12 mouse cellular contexts compared by ENCODE assay signal in genomic region chr3:88437454-88437853, GRCm38 (mm10). TPM values are rescaled to one million over a fixed set of nuclear protein-coding genes. Genes with fewer than 3 reads are reported as not detected.
DNase-seq lines count a peak whose midpoint lies in the region; ATAC-seq and TF ChIP-seq lines count a peak whose summit lies in the region.
"Had no signal": no experiment of that assay in that cellular context is flagged by ENCODE, and none has a peak within 500 bp of the region (broad histone marks: within the 10 kb centered on the region; RNA-seq: fewer than 3 reads in every experiment).

No protein-coding gene starts in this region.

- no peak for TF ChIP-seq CTCF in cerebellum, adult 2 months (IDR thresholded peaks at IDR 0.05; ENCODE audit: borderline replicate concordance, insufficient read depth, low read depth, low read length)
- TF ChIP-seq CTCF in lung, embryonic 14.5 days (IDR thresholded peaks at IDR 0.05; ENCODE audit: low read depth) = no peak

- 81% methylated on average over 10 of the region's 10 CpGs for WGBS in cerebellum, adult 2 months
- 59% methylated on average over 10 of the region's 10 CpGs for WGBS in lung, embryonic 14.5 days
- WGBS in kidney, embryonic 14.5 days = 58% methylated on average over 10 of the region's 10 CpGs
- 78% methylated on average over 10 of the region's 10 CpGs for WGBS in neural tube, embryonic 12.5 days

- peak overlapping the region; percentile 50 for H3K9ac ChIP-seq in lung, embryonic 14.5 days
- peak overlapping the region; percentile 37; the same call in 1 of the 2 replicates for H3K9ac ChIP-seq in kidney, embryonic 14.5 days (ENCODE audit: low read depth, low read length)
- 0 out of 2 replicates have a peak overlapping the region, but pooled peaks have one; percentile 41 for H3K9ac ChIP-seq in neural tube, embryonic 12.5 days

- no peaks in the 10 kb centered on the region for H3K36me3 ChIP-seq in lung, embryonic 14.5 days (ENCODE audit: insufficient read depth)
- H3K36me3 ChIP-seq in kidney, embryonic 14.5 days (ENCODE audit: control insufficient read depth, insufficient read depth, low read length) = no peaks in the 10 kb centered on the region
- H3K36me3 ChIP-seq in neural tube, embryonic 12.5 days = peaks cover 21% of the 10 kb centered on the region

- H3K9me3 ChIP-seq in lung, embryonic 14.5 days (ENCODE audit: low read depth, low read length) = no peaks in the 10 kb centered on the region
- no peaks in the 10 kb centered on the region for H3K9me3 ChIP-seq in kidney, embryonic 14.5 days (ENCODE audit: control insufficient read depth, low read length)
- H3K9me3 ChIP-seq in neural tube, embryonic 12.5 days = no peaks in the 10 kb centered on the region

- peak overlapping the region; percentile 60 for H3K4me3 ChIP-seq in cerebellum, adult 2 months (replicated peaks; ENCODE audit: insufficient read depth, low read depth, low read length)
- H3K4me3 ChIP-seq in lung, embryonic 14.5 days (ENCODE audit: low read depth, low read length) = 0 out of 2 replicates have a peak overlapping the region, but pooled peaks have one; percentile 33
- H3K4me3 ChIP-seq in kidney, embryonic 14.5 days (ENCODE audit: low read length) = peak overlapping the region; percentile 26
- H3K4me3 ChIP-seq in neural tube, embryonic 12.5 days = no peak overlapping the region

- H3K4me2 ChIP-seq in lung, embryonic 14.5 days = peak overlapping the region; percentile 72
- H3K4me2 ChIP-seq in kidney, embryonic 14.5 days (replicated peaks; ENCODE audit: low read depth, low read length) = peak overlapping the region; percentile 42
- peak overlapping the region; percentile 57 for H3K4me2 ChIP-seq in neural tube, embryonic 12.5 days (replicated peaks)

- no peak for DNase-seq in cerebellum, adult 2 months
- DNase-seq in lung, embryonic 14.5 days = no peak
- no peak for DNase-seq in lung, adult 18-20 months
- no peak for DNase-seq in adrenal gland, adult (ENCODE audit: inconsistent age in 2 of 2, low spot score in 1 of 2)
- no peak for DNase-seq in adrenal gland, postnatal 4 days (ENCODE audit: low spot score in 2 of 2)

- no peaks in the 10 kb centered on the region for H3K27me3 ChIP-seq in cerebellum, adult 2 months (ENCODE audit: control insufficient read depth, insufficient read depth, low read length)
- H3K27me3 ChIP-seq in lung, embryonic 14.5 days (ENCODE audit: insufficient read depth, low read length) = no peaks in the 10 kb centered on the region
- no peaks in the 10 kb centered on the region for H3K27me3 ChIP-seq in kidney, embryonic 14.5 days (ENCODE audit: control insufficient read depth, insufficient read depth, low read length)
- H3K27me3 ChIP-seq in neural tube, embryonic 12.5 days (replicated peaks) = 0 out of 2 replicates have a peak, but pooled peaks cover 4% of the 10 kb centered on the region

- H3K27ac ChIP-seq in cerebellum, adult 2 months (ENCODE audit: insufficient read depth, low read length) = no peak overlapping the region
- H3K27ac ChIP-seq in lung, embryonic 14.5 days (ENCODE audit: low read depth) = 0 out of 2 replicates have a peak overlapping the region, but pooled peaks have one; percentile 12
- H3K27ac ChIP-seq in kidney, embryonic 14.5 days (ENCODE audit: low read depth, low read length) = peak overlapping the region; percentile 68
- no peak overlapping the region for H3K27ac ChIP-seq in neural tube, embryonic 12.5 days

- no peak for TF ChIP-seq POLR2A in cerebellum, adult 2 months (IDR thresholded peaks at IDR 0.05; ENCODE audit: borderline replicate concordance, insufficient read depth, low read length)

- ATAC-seq in cerebellum, adult (ENCODE audit: insufficient number of reproducible peaks, low FRiP score, low TSS enrichment) = no peak
- no peak for ATAC-seq in lung, embryonic 14.5 days (ENCODE audit: insufficient read depth)
- 0 out of 2 replicates have a peak, but pooled peaks have one; percentile 11 for ATAC-seq in kidney, embryonic 14.5 days (ENCODE audit: low FRiP score, low TSS enrichment)
- no peak for ATAC-seq in neural tube, embryonic 12.5 days (ENCODE audit: low FRiP score, low read depth)

- H3K4me1 ChIP-seq in cerebellum, adult 2 months (ENCODE audit: control insufficient read depth, insufficient read depth, low read length) = peaks cover 9% of the 10 kb centered on the region; the same call in 1 of the 2 replicates
- H3K4me1 ChIP-seq in lung, embryonic 14.5 days (ENCODE audit: insufficient read depth) = no peaks in the 10 kb centered on the region; the same call in 1 of the 2 replicates
- peaks cover 16% of the 10 kb centered on the region for H3K4me1 ChIP-seq in kidney, embryonic 14.5 days (ENCODE audit: control insufficient read depth, insufficient read depth, low read length)
- H3K4me1 ChIP-seq in neural tube, embryonic 12.5 days = peaks cover 18% of the 10 kb centered on the region

RNA-seq across cellular contexts. Expression of gene Slc25a44, which starts 12.5 kb away (rescaled TPM):
- polyA plus RNA-seq in cerebellum, adult 2 months (2012; rRNA removed) = 57.6 and 61.2 TPM in 2 replicates
- 16.6 and 18.3 TPM in 2 replicates for polyA plus RNA-seq in lung, embryonic 14.5 days (2014; fragmentation: Nextera tagmentation; extraction: Ambion mirVana)
- 13.1 and 19.4 TPM in 2 replicates for polyA plus RNA-seq in kidney, embryonic 14.5 days (2014; fragmentation: Nextera tagmentation; extraction: Ambion mirVana)
- polyA plus RNA-seq in neural tube, embryonic 12.5 days (2016; fragmentation: Nextera tagmentation; extraction: Ambion mirVana) = 24.1 and 28.0 TPM in 2 replicates
- 10 to 100 TPM; 34.9 to 35.7 TPM for total RNA-seq in adrenal gland, postnatal 4 days (2021)

RNA-seq across cellular contexts. Expression of gene Sema4a, which starts 23.5 kb away (rescaled TPM):
- polyA plus RNA-seq in cerebellum, adult 2 months (2012; rRNA removed) = 31.6 and 31.8 TPM in 2 replicates
- 2.8 TPM in 2 replicates for polyA plus RNA-seq in lung, embryonic 14.5 days (2014; fragmentation: Nextera tagmentation; extraction: Ambion mirVana)
- 5.7 and 10.0 TPM in 2 replicates for polyA plus RNA-seq in kidney, embryonic 14.5 days (2014; fragmentation: Nextera tagmentation; extraction: Ambion mirVana)
- polyA plus RNA-seq in neural tube, embryonic 12.5 days (2016; fragmentation: Nextera tagmentation; extraction: Ambion mirVana) = 13.6 and 15.3 TPM in 2 replicates
- 10 to 100 TPM; 11.5 to 15.5 TPM for total RNA-seq in adrenal gland, postnatal 4 days (2021)

RNA-seq across cellular contexts. Expression of gene Pmf1, which starts 27.3 kb away (rescaled TPM):
- polyA plus RNA-seq in cerebellum, adult 2 months (2012; rRNA removed) = 13.8 and 14.5 TPM in 2 replicates
- 162 and 173 TPM in 2 replicates for polyA plus RNA-seq in lung, embryonic 14.5 days (2014; fragmentation: Nextera tagmentation; extraction: Ambion mirVana)
- 169 and 181 TPM in 2 replicates for polyA plus RNA-seq in kidney, embryonic 14.5 days (2014; fragmentation: Nextera tagmentation; extraction: Ambion mirVana)
- 75.9 and 79.7 TPM in 2 replicates for polyA plus RNA-seq in neural tube, embryonic 12.5 days (2016; fragmentation: Nextera tagmentation; extraction: Ambion mirVana)
- 10 to 100 TPM; 78.8 to 79.0 TPM for total RNA-seq in adrenal gland, postnatal 4 days (2021)

RNA-seq across cellular contexts. Expression of gene Bglap, which starts 53.2 kb away (rescaled TPM):
- polyA plus RNA-seq in cerebellum, adult 2 months (2012; rRNA removed) = 0.57 TPM in 1 of 2 replicates, not detected in the other
- polyA plus RNA-seq in lung, embryonic 14.5 days (2014; fragmentation: Nextera tagmentation; extraction: Ambion mirVana) = not detected in 2 replicates
- 0.57 TPM in 1 of 2 replicates, not detected in the other for polyA plus RNA-seq in kidney, embryonic 14.5 days (2014; fragmentation: Nextera tagmentation; extraction: Ambion mirVana)
- polyA plus RNA-seq in neural tube, embryonic 12.5 days (2016; fragmentation: Nextera tagmentation; extraction: Ambion mirVana) = not detected in 2 replicates
- 1 to 10 TPM; 2.5 to 2.8 TPM for total RNA-seq in adrenal gland, postnatal 4 days (2021)
- total RNA-seq: liver, adult 2 months; neutrophil, adult 5-6 weeks had no signal
- polyA plus RNA-seq: embryonic facial prominence, embryonic 11.5 days; gonadal fat pad, adult 2 months; liver, adult 2 months had no signal

RNA-seq across cellular contexts. Expression of gene Bglap2, which starts 59.0 kb away (rescaled TPM):
- 2.1 TPM in 1 of 2 replicates, not detected in the other for polyA plus RNA-seq in cerebellum, adult 2 months (2012; rRNA removed)
- not detected in 2 replicates for polyA plus RNA-seq in lung, embryonic 14.5 days (2014; fragmentation: Nextera tagmentation; extraction: Ambion mirVana)
- polyA plus RNA-seq in kidney, embryonic 14.5 days (2014; fragmentation: Nextera tagmentation; extraction: Ambion mirVana) = not detected in 2 replicates
- polyA plus RNA-seq in neural tube, embryonic 12.5 days (2016; fragmentation: Nextera tagmentation; extraction: Ambion mirVana) = not detected in 2 replicates
- not detected for total RNA-seq in adrenal gland, postnatal 4 days (2021)
- total RNA-seq: liver, adult 2 months; neutrophil, adult 5-6 weeks had no signal
- polyA plus RNA-seq: embryonic facial prominence, embryonic 11.5 days; gonadal fat pad, adult 2 months; liver, adult 2 months had no signal

Comparison
In these comparisons a context has a peak if more than half of its experiments do, and no peak if none do; other contexts are left out.
1. H3K27ac ChIP-seq: peak in lung, embryonic 14.5 days (single experiment) and kidney, embryonic 14.5 days (single experiment); none in cerebellum, adult 2 months (single experiment) and neural tube, embryonic 12.5 days (single experiment).
2. Peak in every context shown above with its lines, with median percentiles within 50 percentile points of each other: H3K4me2 ChIP-seq and H3K9ac ChIP-seq.